Mouse (Mus musculus) embryonic facial prominence, embryonic 15.5 days (tissue): ENCODE results near the gene Bhlhb9. TPM values are rescaled to one million over a fixed set of nuclear protein-coding genes. Genes with fewer than 3 reads are reported as not detected.

Source experiments
- ATAC-seq: fragments of 200-750 bp; cut with Nextera tagmentation; 2 replicates; pipeline ENCODE4 v1.8.0; 2017; ENCODE audit warnings: low read depth, moderate TSS enrichment; ENCODE audit not compliant: insufficient number of reproducible peaks, low FRiP score, low TSS enrichment
- H3K27ac ChIP-seq: fragments of 300-500 bp; sonication (generic); replicated peaks from 2 replicates; pipeline ENCODE4 v1.5.1; 2015; ENCODE audit warnings: mild to moderate bottlenecking, inconsistent platforms
- H3K27me3 ChIP-seq: fragments of 300-500 bp; sonication (generic); 2 replicates; pipeline ENCODE4 v1.6.1; 2015; ENCODE audit warnings: inconsistent platforms
- H3K36me3 ChIP-seq: fragments of 300-500 bp; sonication (generic); 2 replicates; pipeline ENCODE4 v1.6.1; 2015; ENCODE audit warnings: mild to moderate bottlenecking, inconsistent platforms
- H3K4me1 ChIP-seq: fragments of 300-500 bp; sonication (generic); 2 replicates; pipeline ENCODE4 v1.6.1; 2015; ENCODE audit warnings: inconsistent platforms
- H3K4me2 ChIP-seq: fragments of 300-500 bp; sonication (generic); replicated peaks from 2 replicates; pipeline ENCODE4 v1.6.1; 2015; ENCODE audit warnings: mild to moderate bottlenecking, inconsistent platforms
- H3K4me3 ChIP-seq: fragments of 300-500 bp; sonication (generic); replicated peaks from 2 replicates; pipeline ENCODE4 v1.5.1; 2015; ENCODE audit warnings: mild to moderate bottlenecking, inconsistent platforms
- H3K9ac ChIP-seq: fragments of 300-500 bp; sonication (generic); 2 replicates; pipeline ENCODE4 v1.6.1; 2015; ENCODE audit warnings: inconsistent platforms
- H3K9me3 ChIP-seq: fragments of 300-500 bp; sonication (generic); replicated peaks from 2 replicates; pipeline ENCODE4 v1.6.1; 2016; ENCODE audit warnings: inconsistent platforms
- WGBS: fragments of 180-500 bp; shearing (Covaris S2); methylation state at CpG from one replicate; pipeline ENCODE4 v1.1.7; 2015; 5-methylcytosine and 5-hydroxymethylcytosine counted together
- microRNA counts: library from miRNA; unstranded; fragments of <30 nt; microRNA quantifications from one replicate; lab custom pipeline; 2016
- microRNA-seq: library from miRNA; unstranded; fragments of <30 nt; microRNA quantifications from one replicate; pipeline ENCODE4, GENCODE M21; 2016; ENCODE audit warnings: borderline number of aligned reads
- polyA plus RNA-seq: library from polyadenylated mRNA; unstranded; fragments of >200 nt; fragmentation: Nextera tagmentation; extraction: Ambion mirVana; gene quantifications from 2 replicates; pipeline ENCODE4 v1.2.1, GENCODE M21; 2015

Gene Bhlhb9
- polyA plus RNA-seq, 1 experiment from 2014 or later: 51.8 TPM

DNA sequence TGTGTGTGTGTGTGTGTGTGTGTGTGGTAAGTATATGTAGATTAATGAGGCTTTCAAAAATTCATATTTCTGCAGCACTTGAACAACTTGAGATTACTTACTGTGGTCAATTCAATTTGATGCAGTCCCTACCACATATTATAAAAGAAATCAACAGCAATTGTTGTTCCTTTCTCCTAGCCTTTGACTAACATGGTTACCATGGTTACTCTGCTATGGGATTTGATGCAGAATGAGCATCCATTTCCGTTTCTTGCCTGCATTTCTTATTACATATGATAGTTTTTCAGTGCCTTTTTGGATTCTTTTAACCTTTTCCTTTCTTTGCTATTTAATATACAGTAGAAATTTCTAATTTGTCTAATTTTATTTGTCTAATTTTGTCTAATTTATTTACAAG, 119.7 kb downstream of the Bhlhb9 start:
- H3K27me3 ChIP-seq: no peaks in the 10 kb centered on the region
- H3K9ac ChIP-seq: no peak overlapping the region
- no peaks in the 10 kb centered on the region for H3K36me3 ChIP-seq
- no peak for ATAC-seq
- no peaks in the 10 kb centered on the region for H3K9me3 ChIP-seq
- no peak overlapping the region for H3K4me2 ChIP-seq
- no peak overlapping the region for H3K4me3 ChIP-seq
- H3K4me1 ChIP-seq: no peaks in the 10 kb centered on the region
- H3K27ac ChIP-seq: no peak overlapping the region
- WGBS: 59% methylated on average over 1 of the region's 1 CpGs

DNA sequence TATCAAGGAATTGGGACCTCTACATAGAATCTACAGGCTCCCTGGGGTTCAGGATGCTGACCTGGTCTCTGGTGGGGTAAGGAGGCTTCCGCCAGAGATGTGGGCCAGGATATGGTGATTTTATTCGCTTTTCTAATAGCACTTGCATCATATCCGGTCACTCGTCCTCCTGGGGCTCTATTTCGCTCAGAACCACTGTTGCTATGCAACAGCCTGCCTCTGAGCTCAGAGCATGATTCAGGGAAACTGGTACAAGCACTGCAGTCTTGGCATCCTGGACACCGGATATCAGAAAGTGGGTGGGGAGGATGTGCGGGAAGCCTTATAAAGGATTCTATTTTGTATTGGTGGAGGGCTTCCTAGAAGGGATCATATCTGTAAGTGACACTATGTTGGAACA, 124.8 kb downstream of the Bhlhb9 start:
- Histone ChIP-seq H3K9ac (no peak overlapping the region), H3K36me3 (no peaks in the 10 kb centered on the region), H3K4me2 (no peak overlapping the region), H3K4me1 (no peaks in the 10 kb centered on the region), H3K27me3 (no peaks in the 10 kb centered on the region), H3K9me3 (no peaks in the 10 kb centered on the region), H3K27ac (no peak overlapping the region), H3K4me3 (no peak overlapping the region)
- 84% methylated on average over 7 of the region's 7 CpGs for WGBS
- ATAC-seq: no peak

DNA sequence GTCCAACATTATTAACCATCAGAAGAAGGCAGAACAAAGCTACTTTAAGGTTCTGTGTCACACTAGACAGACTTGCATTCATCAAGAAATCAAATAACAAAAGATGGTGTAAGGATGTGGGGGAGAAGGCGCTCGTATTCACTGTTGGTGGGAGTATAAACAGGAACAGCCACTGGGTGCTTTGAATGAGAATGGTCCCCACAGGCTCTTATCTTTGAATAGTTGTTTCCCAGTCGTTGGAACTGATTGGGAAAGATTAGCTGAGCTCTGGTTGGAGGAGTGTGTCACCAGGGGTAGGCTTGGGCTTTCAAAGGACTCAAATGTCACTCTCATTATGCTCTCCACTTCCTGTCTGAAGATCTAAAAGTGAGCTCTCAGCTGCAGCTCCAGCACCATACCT, 128.5 kb downstream of the Bhlhb9 start:
- no peak overlapping the region for H3K4me2 ChIP-seq

DNA sequence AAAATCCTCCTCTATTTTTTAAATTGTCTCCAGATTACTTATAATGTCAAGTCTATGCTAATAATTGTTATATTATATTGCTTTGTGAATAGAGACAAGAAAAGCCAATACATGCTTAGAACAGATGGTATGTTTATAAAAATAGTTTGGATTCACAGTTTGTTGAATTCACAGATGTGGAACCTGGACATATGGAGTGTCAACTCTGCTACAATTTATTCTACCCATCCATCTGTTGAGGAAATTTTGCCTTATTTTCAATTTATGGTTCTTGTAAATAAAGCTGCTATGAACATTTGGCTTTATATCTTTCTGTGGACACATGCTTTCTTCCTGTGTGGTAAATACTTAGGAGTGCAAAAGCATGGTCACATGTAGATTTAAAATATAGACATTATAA, 131.2 kb downstream of the Bhlhb9 start:
- Histone ChIP-seq H3K27me3 (no peaks in the 10 kb centered on the region), H3K4me2 (no peak overlapping the region), H3K36me3 (no peaks in the 10 kb centered on the region), H3K27ac (no peak overlapping the region), H3K9ac (no peak overlapping the region), H3K9me3 (no peaks in the 10 kb centered on the region), H3K4me3 (no peak overlapping the region), H3K4me1 (no peaks in the 10 kb centered on the region)
- ATAC-seq: no peak

More for the DNA sequence above, 128.5 kb downstream of the Bhlhb9 start:
- Histone ChIP-seq H3K36me3 (no peaks in the 10 kb centered on the region), H3K9me3 (no peaks in the 10 kb centered on the region), H3K27me3 (no peaks in the 10 kb centered on the region), H3K4me1 (no peaks in the 10 kb centered on the region), H3K27ac (no peak overlapping the region), H3K4me3 (no peak overlapping the region), H3K9ac (no peak overlapping the region)
- no peak for ATAC-seq
- 46% methylated on average over 3 of the region's 3 CpGs for WGBS

DNA sequence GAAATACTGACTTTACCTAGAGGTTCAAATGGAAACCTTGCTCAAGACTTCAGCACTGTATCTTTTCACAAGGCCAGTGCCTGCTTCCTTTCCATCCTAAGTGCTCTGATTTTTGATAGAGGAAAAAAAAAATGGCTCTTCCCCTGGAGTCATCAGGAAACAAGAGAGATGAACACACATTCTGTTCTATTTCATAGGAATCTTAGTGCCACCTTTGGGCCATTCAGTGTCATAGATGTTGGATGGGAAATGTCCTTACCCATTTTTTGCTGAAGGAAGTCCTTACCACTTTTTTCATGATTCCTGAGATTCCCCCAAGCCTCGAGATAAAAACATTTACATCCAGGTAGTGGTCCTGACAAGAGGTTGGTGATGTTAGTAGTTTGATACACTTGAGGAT, 139.1 kb downstream of the Bhlhb9 start:
- H3K36me3 ChIP-seq: no peaks in the 10 kb centered on the region
- H3K4me2 ChIP-seq: no peak overlapping the region
- WGBS: 68% methylated on average over 1 of the region's 1 CpGs

More for the DNA sequence above, 139.1 kb downstream of the Bhlhb9 start:
- H3K27ac ChIP-seq: no peak overlapping the region
- H3K9ac ChIP-seq: no peak overlapping the region
- H3K27me3 ChIP-seq: no peaks in the 10 kb centered on the region
- no peaks in the 10 kb centered on the region for H3K4me1 ChIP-seq
- ATAC-seq: no peak
- no peaks in the 10 kb centered on the region for H3K9me3 ChIP-seq
- H3K4me3 ChIP-seq: no peak overlapping the region

MicroRNAs within 50 kb of the gene (microRNA counts, 519-probe panel; counts per million panel counts)
- not detected for microRNA mmu-miR-1970 (lab: Ali Mortazavi, UCI)

Small RNA genes lying within 50 kb of the gene (microRNA-seq; reads per million reads assigned to microRNA genes)
- not detected for gene Mir1970

Other genes starting within 250 kb of the Bhlhb9 start
- 0.13 TPM in 1 of 2 replicates, not detected in the other for gene Nxf7, start 198.8 kb upstream of the Bhlhb9 start, polyA plus RNA-seq
- 0.31 and 0.54 TPM in 2 replicates for gene Prame, start 169.9 kb upstream of the Bhlhb9 start, polyA plus RNA-seq
- not detected in 2 replicates for gene Tcp11x2, start 103.8 kb upstream of the Bhlhb9 start, polyA plus RNA-seq
- gene Tmsb15a, start 72.3 kb upstream of the Bhlhb9 start, polyA plus RNA-seq: 0.56 TPM in 2 replicates
- gene Armcx5, start 54.9 kb upstream of the Bhlhb9 start, polyA plus RNA-seq: 10.1 and 12.1 TPM in 2 replicates
- gene Gprasp1, start 54.9 kb upstream of the Bhlhb9 start, polyA plus RNA-seq: 47.1 and 47.2 TPM in 2 replicates
- 31.8 and 37.8 TPM in 2 replicates for gene Gprasp2, start 41.4 kb downstream of the Bhlhb9 start, polyA plus RNA-seq
- 50.3 and 54.0 TPM in 2 replicates for gene Arxes2, start 196.2 kb downstream of the Bhlhb9 start, polyA plus RNA-seq
- 24.4 and 26.5 TPM in 2 replicates for gene Arxes1, start 235.8 kb downstream of the Bhlhb9 start, polyA plus RNA-seq